Mouse (Mus musculus): ENCODE data around the gene Gm10720.
"Not testable (repeated sequence)": the region's sequence is repeated elsewhere in the genome, so short reads cannot be mapped to it uniquely, and the experiment has no call there.

- not testable (repeated sequence) for TF ChIP-seq CTCF (IDR thresholded peaks at IDR 0.05; ENCODE audit: borderline replicate concordance, extremely low read depth, insufficient read depth, insufficient read length); POLR2A (IDR thresholded peaks at IDR 0.05; ENCODE audit: borderline replicate concordance, extremely low read depth, insufficient read depth, insufficient read length, poor library complexity, severe bottlenecking)
Measured at GRCm38 (mm10) chr9:3006636-3007035, 8.8 kb upstream of the Gm10720 start.
